Mouse (Mus musculus) liver, embryonic 13.5 days (tissue): ENCODE data around the gene Ap3d1. TPM values are rescaled to one million over a fixed set of nuclear protein-coding genes. Genes with fewer than 3 reads are reported as not detected.
A peak's percentile ranks its signal among the peaks of the same experiment; 100 is the strongest.

Experiments used
- ATAC-seq: fragments of 200-750 bp; cut with Nextera tagmentation; 2 replicates; pipeline ENCODE4 v1.8.0; 2017; ENCODE audit warnings: low read depth, mild to moderate bottlenecking, moderate number of reproducible peaks, moderate library complexity
- DNase-seq: peaks from one replicate; pipeline ENCODE4 v3.0.0; 2022
- H3K27ac ChIP-seq: fragments of 300-500 bp; sonication (generic); 2 replicates; pipeline ENCODE4 v1.5.1; 2015; ENCODE audit warnings: moderate library complexity, mild to moderate bottlenecking, inconsistent platforms
- H3K27me3 ChIP-seq: fragments of 300-500 bp; sonication (generic); 2 replicates; pipeline ENCODE4 v1.6.1; 2015; ENCODE audit warnings: mild to moderate bottlenecking, inconsistent platforms
- H3K36me3 ChIP-seq: fragments of 300-500 bp; sonication (generic); 2 replicates; pipeline ENCODE4 v1.6.1; 2015; ENCODE audit warnings: mild to moderate bottlenecking, inconsistent platforms
- H3K4me1 ChIP-seq: fragments of 300-500 bp; sonication (generic); replicated peaks from 2 replicates; pipeline ENCODE4 v1.6.1; 2015; ENCODE audit warnings: inconsistent platforms
- H3K4me2 ChIP-seq: fragments of 300-500 bp; sonication (generic); 2 replicates; pipeline ENCODE4 v1.6.1; 2015; ENCODE audit warnings: inconsistent platforms, mild to moderate bottlenecking, moderate library complexity
- H3K4me3 ChIP-seq: fragments of 300-500 bp; sonication (generic); replicated peaks from 2 replicates; pipeline ENCODE4 v1.5.1; 2015; ENCODE audit warnings: mild to moderate bottlenecking, inconsistent platforms
- H3K9ac ChIP-seq: fragments of 300-500 bp; sonication (generic); 2 replicates; pipeline ENCODE4 v1.6.1; 2015; ENCODE audit warnings: mild to moderate bottlenecking, inconsistent platforms
- H3K9me3 ChIP-seq: fragments of 300-500 bp; sonication (generic); replicated peaks from 2 replicates; pipeline ENCODE4 v1.6.1; 2016; ENCODE audit warnings: inconsistent platforms
- WGBS: fragments of 180-500 bp; shearing (Covaris S2); methylation state at CpG from one replicate; pipeline ENCODE4 v1.1.7; 2015; ENCODE audit not compliant: insufficient replicate concordance; 5-methylcytosine and 5-hydroxymethylcytosine counted together
- polyA plus RNA-seq: library from polyadenylated mRNA; unstranded; fragments of >200 nt; fragmentation: Nextera tagmentation; extraction: Ambion mirVana; gene quantifications from 2 replicates; pipeline ENCODE4 v1.2.1, GENCODE M21; 2015

Ap3d1 gene
- polyA plus RNA-seq, 1 experiment from 2014 or later, result 24.9 TPM

- Histone ChIP-seq H3K36me3 (peaks cover 99% of the 10 kb centered on the region), H3K9me3 (no peaks in the 10 kb centered on the region), H3K27ac (no peak overlapping the region), H3K27me3 (no peaks in the 10 kb centered on the region), H3K4me3 (no peak overlapping the region), H3K4me1 (peaks cover 34% of the 10 kb centered on the region), H3K4me2 (no peak overlapping the region), H3K9ac (no peak overlapping the region; the same call in 1 of the 2 replicates)
- WGBS, result 82% methylated on average over 4 of the region's 4 CpGs
- ATAC-seq (peak; percentile 22), DNase-seq (no peak)
Observed at GRCm38 (mm10) chr10:80774981-80775380, 32.9 kb upstream of the Ap3d1 start.

GRCm38 (mm10) chr10:80774549-80774948 is 32.5 kb upstream of the Ap3d1 start:
- peaks cover 99% of the 10 kb centered on the region for H3K36me3 ChIP-seq

GRCm38 (mm10) chr10:80773816-80774215 is 31.8 kb upstream of the Ap3d1 start:
- Histone ChIP-seq H3K9me3 (no peaks in the 10 kb centered on the region), H3K9ac (peak overlapping the region; percentile 27; the same call in 1 of the 2 replicates), H3K27me3 (no peaks in the 10 kb centered on the region), H3K36me3 (peaks cover 99% of the 10 kb centered on the region), H3K4me2 (no peak overlapping the region), H3K4me3 (no peak overlapping the region), H3K27ac (peak overlapping the region; percentile 79), H3K4me1 (peaks cover 42% of the 10 kb centered on the region)
- DNase-seq (no peak), ATAC-seq (no peak)
- WGBS, result 67% methylated on average over 5 of the region's 5 CpGs

More at GRCm38 (mm10) chr10:80774549-80774948, 32.5 kb upstream of the Ap3d1 start:
- H3K27me3 ChIP-seq, result no peaks in the 10 kb centered on the region
- H3K27ac ChIP-seq, result peak overlapping the region; percentile 79
- H3K4me2 ChIP-seq, result no peak overlapping the region
- H3K4me1 ChIP-seq, result peaks cover 38% of the 10 kb centered on the region
- ATAC-seq, result peak; percentile 88
- no peaks in the 10 kb centered on the region for H3K9me3 ChIP-seq
- DNase-seq, result peak; percentile 66
- H3K9ac ChIP-seq, result no peak overlapping the region
- no peak overlapping the region for H3K4me3 ChIP-seq
- WGBS, result 19% methylated on average over 2 of the region's 2 CpGs

GRCm38 (mm10) chr10:80768365-80768764 is 26.3 kb upstream of the Ap3d1 start:
- no peak overlapping the region for H3K4me2 ChIP-seq
- no peak for DNase-seq
- ATAC-seq, result no peak
- WGBS, result 81% methylated on average over 6 of the region's 6 CpGs
- H3K4me3 ChIP-seq, result no peak overlapping the region
- H3K27ac ChIP-seq, result no peak overlapping the region
- peaks cover 31% of the 10 kb centered on the region for H3K4me1 ChIP-seq
- H3K27me3 ChIP-seq, result no peaks in the 10 kb centered on the region
- no peak overlapping the region for H3K9ac ChIP-seq
- H3K36me3 ChIP-seq, result peaks cover 94% of the 10 kb centered on the region
- no peaks in the 10 kb centered on the region for H3K9me3 ChIP-seq

- Histone ChIP-seq H3K9me3 (no peaks in the 10 kb centered on the region), H3K4me1 (peaks cover 40% of the 10 kb centered on the region), H3K4me3 (no peak overlapping the region), H3K9ac (no peak overlapping the region), H3K27me3 (no peaks in the 10 kb centered on the region), H3K4me2 (no peak overlapping the region), H3K27ac (no peak overlapping the region), H3K36me3 (peaks cover 73% of the 10 kb centered on the region)
- ATAC-seq (no peak), DNase-seq (no peak)
- WGBS, result 85% methylated on average over 10 of the region's 10 CpGs
Observed at GRCm38 (mm10) chr10:80766161-80766815, 24.2 kb upstream of the Ap3d1 start.

- Histone ChIP-seq H3K4me2 (no peak overlapping the region), H3K4me3 (no peak overlapping the region), H3K36me3 (peaks cover 68% of the 10 kb centered on the region), H3K4me1 (peaks cover 46% of the 10 kb centered on the region), H3K9ac (no peak overlapping the region), H3K27ac (no peak overlapping the region), H3K27me3 (no peaks in the 10 kb centered on the region), H3K9me3 (no peaks in the 10 kb centered on the region)
- no peak for ATAC-seq
- no peak for DNase-seq
- 95% methylated on average over 2 of the region's 2 CpGs for WGBS
Observed at GRCm38 (mm10) chr10:80765746-80766145, 23.7 kb upstream of the Ap3d1 start.

GRCm38 (mm10) chr10:80763502-80763901 is 21.4 kb upstream of the Ap3d1 start:
- Histone ChIP-seq H3K4me3 (no peak overlapping the region), H3K4me2 (no peak overlapping the region), H3K9ac (no peak overlapping the region), H3K27me3 (no peaks in the 10 kb centered on the region), H3K27ac (no peak overlapping the region; the same call in 1 of the 2 replicates), H3K9me3 (no peaks in the 10 kb centered on the region), H3K36me3 (peaks cover 46% of the 10 kb centered on the region), H3K4me1 (peaks cover 55% of the 10 kb centered on the region)
- no peak for DNase-seq
- no peak for ATAC-seq
- WGBS, result 70% methylated on average over 2 of the region's 2 CpGs

GRCm38 (mm10) chr10:80761821-80762220 is 19.8 kb upstream of the Ap3d1 start:
- Histone ChIP-seq H3K27ac (peak overlapping the region; percentile 2; the same call in 1 of the 2 replicates), H3K36me3 (peaks cover 34% of the 10 kb centered on the region), H3K4me1 (peaks cover 72% of the 10 kb centered on the region), H3K4me2 (no peak overlapping the region), H3K27me3 (no peaks in the 10 kb centered on the region), H3K4me3 (no peak overlapping the region), H3K9ac (no peak overlapping the region), H3K9me3 (no peaks in the 10 kb centered on the region)
- 73% methylated on average over 3 of the region's 3 CpGs for WGBS
- DNase-seq (no peak), ATAC-seq (no peak)

- 77% methylated on average over 4 of the region's 4 CpGs for WGBS
- ATAC-seq (no peak), DNase-seq (no peak)
- Histone ChIP-seq H3K4me3 (no peak overlapping the region), H3K9me3 (no peaks in the 10 kb centered on the region), H3K27me3 (no peaks in the 10 kb centered on the region), H3K4me2 (no peak overlapping the region), H3K4me1 (peaks cover 76% of the 10 kb centered on the region), H3K36me3 (peaks cover 25% of the 10 kb centered on the region), H3K27ac (no peak overlapping the region; the same call in 1 of the 2 replicates), H3K9ac (0 out of 2 replicates have a peak overlapping the region, but pooled peaks have one; percentile 5)
Observed at GRCm38 (mm10) chr10:80760596-80761524, 18.8 kb upstream of the Ap3d1 start.

- WGBS, result 69% methylated on average over 7 of the region's 7 CpGs
Observed at GRCm38 (mm10) chr10:80758651-80759050, 16.6 kb upstream of the Ap3d1 start.

GRCm38 (mm10) chr10:80757717-80758116 is 15.7 kb upstream of the Ap3d1 start:
- H3K4me2 ChIP-seq, result peak overlapping the region; percentile 96
- DNase-seq, result peak; percentile 59
- peak; percentile 32; the same call in 1 of the 2 replicates for ATAC-seq
- H3K36me3 ChIP-seq, result peaks cover 3% of the 10 kb centered on the region; the same call in 1 of the 2 replicates
- H3K9me3 ChIP-seq, result no peaks in the 10 kb centered on the region
- H3K4me3 ChIP-seq, result peak overlapping the region; percentile 95; the same call in 1 of the 2 replicates
- peak overlapping the region; percentile 95; the same call in 1 of the 2 replicates for H3K9ac ChIP-seq
- WGBS, result 56% methylated on average over 5 of the region's 5 CpGs
- H3K27me3 ChIP-seq, result no peaks in the 10 kb centered on the region
- peak overlapping the region; percentile 51 for H3K27ac ChIP-seq
- peaks cover 85% of the 10 kb centered on the region for H3K4me1 ChIP-seq

More at GRCm38 (mm10) chr10:80758651-80759050, 16.6 kb upstream of the Ap3d1 start:
- Histone ChIP-seq H3K36me3 (peaks cover 3% of the 10 kb centered on the region; the same call in 1 of the 2 replicates), H3K4me3 (no peak overlapping the region), H3K4me2 (0 out of 2 replicates have a peak overlapping the region, but pooled peaks have one; percentile 96), H3K27me3 (no peaks in the 10 kb centered on the region), H3K4me1 (peaks cover 85% of the 10 kb centered on the region), H3K27ac (no peak overlapping the region; the same call in none of the 2 replicates), H3K9me3 (no peaks in the 10 kb centered on the region), H3K9ac (peak overlapping the region; percentile 36; the same call in 1 of the 2 replicates)
- ATAC-seq (no peak), DNase-seq (no peak)
